Mouse (Mus musculus): ENCODE measurements around the gene Ifng. TPM values are rescaled to one million over a fixed set of nuclear protein-coding genes. Genes with fewer than 3 reads are reported as not detected.

Ifng gene
- polyA plus RNA-seq, 1 experiment = not detected

DNA sequence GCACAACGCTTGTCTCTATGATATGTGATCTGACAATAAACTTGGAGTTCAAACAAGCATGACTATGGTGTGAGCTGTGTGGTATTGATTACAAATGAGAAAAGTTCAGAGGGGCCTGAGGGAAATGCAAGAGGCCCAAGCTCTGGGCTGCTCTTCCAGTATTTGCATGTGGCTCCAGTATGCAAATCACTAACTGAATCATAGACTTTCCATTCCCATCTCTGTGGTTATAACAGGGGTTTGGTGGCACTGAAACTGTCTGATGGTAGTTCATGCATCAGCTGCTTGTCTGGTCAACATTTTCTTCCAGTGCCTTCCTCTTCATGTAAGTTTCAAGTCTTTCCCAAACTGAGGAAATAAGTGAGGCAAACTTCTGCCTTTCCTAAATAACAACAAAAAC lies 54.5 kb downstream of the Ifng start:
- 82% methylated on average over 1 of the region's 1 CpGs for WGBS
- Histone ChIP-seq H3K27ac (ENCODE audit: control insufficient read depth, insufficient read depth, low read depth, low read length, poor library complexity) (no peak overlapping the region), H3K4me3 (replicated peaks; ENCODE audit: control insufficient read depth, low read depth, low read length) (no peak overlapping the region), H3K4me1 (ENCODE audit: control insufficient read depth, insufficient read depth, low read length) (no peaks in the 10 kb centered on the region)
- TF ChIP-seq CTCF (IDR thresholded peaks at IDR 0.05; ENCODE audit: control insufficient read depth, insufficient read depth, low read length) (no peak), POLR2A (IDR thresholded peaks at IDR 0.05; ENCODE audit: borderline replicate concordance, control insufficient read depth, low read depth, low read length) (no peak)

Other genes starting within 250 kb of the Ifng start
- gene Il22, start 236.1 kb upstream of the Ifng start, polyA plus RNA-seq (2011; ENCODE audit: insufficient read depth, insufficient read length, low replicate concordance, missing spikeins) = not detected in 2 replicates
- not detected in 2 replicates for gene Gm32717, start 200.3 kb upstream of the Ifng start, polyA plus RNA-seq (2011; ENCODE audit: insufficient read depth, insufficient read length, low replicate concordance, missing spikeins)
- not detected in 2 replicates for gene Gm32802, start 182.4 kb upstream of the Ifng start, polyA plus RNA-seq (2011; ENCODE audit: insufficient read depth, insufficient read length, low replicate concordance, missing spikeins)
- gene Iltifb, start 146.0 kb upstream of the Ifng start, polyA plus RNA-seq (2011; ENCODE audit: insufficient read depth, insufficient read length, low replicate concordance, missing spikeins) = not detected in 2 replicates
- not detected in 2 replicates for gene Gm9040, start 114.1 kb upstream of the Ifng start, polyA plus RNA-seq (2011; ENCODE audit: insufficient read depth, insufficient read length, low replicate concordance, missing spikeins)
- gene Gm9044, start 108.6 kb upstream of the Ifng start, polyA plus RNA-seq (2011; ENCODE audit: insufficient read depth, insufficient read length, low replicate concordance, missing spikeins) = not detected in 2 replicates
- gene Gm9045, start 103.2 kb upstream of the Ifng start, polyA plus RNA-seq (2011; ENCODE audit: insufficient read depth, insufficient read length, low replicate concordance, missing spikeins) = not detected in 2 replicates
- gene Gm9046, start 97.8 kb upstream of the Ifng start, polyA plus RNA-seq (2011; ENCODE audit: insufficient read depth, insufficient read length, low replicate concordance, missing spikeins) = not detected in 2 replicates
- not detected in 2 replicates for gene Gm9048, start 92.4 kb upstream of the Ifng start, polyA plus RNA-seq (2011; ENCODE audit: insufficient read depth, insufficient read length, low replicate concordance, missing spikeins)
- gene Gm9049, start 86.9 kb upstream of the Ifng start, polyA plus RNA-seq (2011; ENCODE audit: insufficient read depth, insufficient read length, low replicate concordance, missing spikeins) = not detected in 2 replicates